Mouse (Mus musculus) kidney, adult 2 months (tissue): Measurements from ENCODE around the gene Tesk2.

ENCODE experiments used
- CTCF ChIP-seq: fragments of 200-500 bp; conservative IDR thresholded peaks from 2 replicates; pipeline ENCODE4 v1.5.1; 2011; ENCODE audit warnings: low read depth, mild to moderate bottlenecking, control low read depth, low read length, moderate library complexity, mixed read lengths; ENCODE audit not compliant: insufficient read depth, insufficient read length
- POLR2A ChIP-seq: fragments of 200-500 bp; IDR thresholded peaks from one replicate; pipeline ENCODE4 v1.6.1; 2011; ENCODE audit warnings: low read depth, low read length, control low read depth

- TF ChIP-seq CTCF (no peak), POLR2A (no peak)
Measured at GRCm38 (mm10) chr4:116769060-116769459, 48.3 kb downstream of the Tesk2 start.
